Mouse (Mus musculus): ENCODE data around the gene Bcl2l12.

DNA sequence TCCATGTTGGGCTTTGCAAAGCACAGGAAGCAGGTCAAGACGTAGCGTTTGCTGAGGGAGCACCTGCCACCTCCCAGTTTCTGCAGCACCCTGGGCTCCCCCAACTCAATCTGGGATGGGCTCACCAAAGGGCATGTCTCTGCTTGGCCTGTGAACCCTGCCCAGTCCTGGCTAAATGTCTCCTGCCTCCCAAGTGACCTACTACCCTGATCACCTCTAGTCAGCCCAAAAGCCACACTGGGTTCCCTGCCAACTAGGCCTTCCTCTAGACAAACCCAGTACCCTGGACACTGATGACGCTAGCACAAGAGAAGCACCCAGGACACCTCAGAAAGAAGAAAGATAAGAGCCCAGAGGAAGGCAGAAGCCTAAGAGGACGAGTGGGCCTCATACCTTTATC, 14.3 kb upstream of the Bcl2l12 start:
- TF ChIP-seq CTCF (IDR thresholded peaks at IDR 0.05; ENCODE audit: low read depth) (no peak), EP300 (IDR thresholded peaks at IDR 0.05; ENCODE audit: low read depth) (no peak)

Data from heart, postnatal 0 days (tissue).